Mouse (Mus musculus) forelimb bud, embryonic 11.5 days (tissue): ENCODE measurements around the gene Btbd8.

Source experiments
- DNase-seq: peaks from one replicate; pipeline ENCODE4 v3.0.0-alpha.2; 2012; ENCODE audit warnings: low read depth, low spot score

Gene Btbd8

DNA sequence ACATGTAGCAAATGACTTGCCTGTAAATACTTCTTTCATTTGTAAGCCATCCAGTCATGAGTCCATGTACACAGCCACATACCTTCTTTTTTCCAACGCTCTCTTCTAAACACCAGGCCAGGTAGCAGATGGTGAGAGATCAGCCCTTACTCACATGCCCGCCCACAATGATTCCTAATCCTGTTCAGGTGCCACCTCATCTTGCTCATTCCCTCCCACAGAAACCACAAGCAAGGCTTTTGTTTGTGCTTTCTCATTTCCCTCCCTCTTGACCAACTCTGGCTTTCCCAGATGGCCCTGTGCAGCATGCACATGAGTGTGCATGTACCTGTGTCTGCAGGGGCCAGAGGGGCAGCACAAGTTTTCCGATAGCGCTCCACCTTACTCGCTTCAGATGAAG, 12.5 kb downstream of the Btbd8 start:
- DNase-seq = no peak

DNA sequence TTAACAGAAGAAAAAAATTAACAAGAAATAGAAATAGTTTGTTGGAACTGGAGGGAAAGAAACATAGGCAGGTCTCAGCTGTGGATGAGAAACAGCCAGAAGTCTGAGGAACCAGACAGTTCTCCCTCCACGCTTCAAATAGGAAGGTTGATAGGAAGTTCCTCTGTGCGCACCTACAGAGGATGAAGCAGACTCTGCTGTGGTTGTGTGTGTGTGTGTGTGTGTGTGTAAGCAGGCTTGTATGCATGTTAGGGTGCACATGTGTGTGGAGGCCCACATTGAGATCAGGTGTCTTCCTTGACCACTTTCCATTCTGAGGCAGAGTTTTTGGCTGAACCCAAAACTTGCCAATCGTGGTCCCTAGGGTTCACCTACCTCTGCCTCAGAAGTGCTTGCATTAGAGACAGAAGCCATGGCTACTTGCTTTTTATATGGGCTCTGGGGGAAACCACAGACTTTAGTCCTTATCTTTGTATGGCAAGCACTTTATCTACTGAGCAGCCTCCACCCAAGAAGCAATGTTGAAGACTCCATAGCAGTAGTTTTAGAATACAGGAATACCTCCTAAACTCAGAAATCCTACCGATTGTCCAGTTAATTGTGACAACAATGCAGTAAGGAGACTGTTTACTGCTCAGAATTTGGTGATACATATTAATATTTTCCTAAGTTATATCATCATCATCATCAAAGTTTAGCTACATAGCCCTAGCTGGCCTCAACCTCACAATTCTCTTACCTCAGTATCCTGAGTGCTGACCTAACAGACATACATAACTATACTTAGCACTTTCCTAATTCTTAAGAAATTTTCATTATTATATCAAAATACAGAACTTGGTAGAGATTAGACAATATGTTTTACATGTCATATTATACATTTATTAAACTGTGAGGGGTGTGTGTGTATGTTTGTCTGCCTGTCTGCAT, 24.6 kb downstream of the Btbd8 start:
- DNase-seq = no peak

DNA sequence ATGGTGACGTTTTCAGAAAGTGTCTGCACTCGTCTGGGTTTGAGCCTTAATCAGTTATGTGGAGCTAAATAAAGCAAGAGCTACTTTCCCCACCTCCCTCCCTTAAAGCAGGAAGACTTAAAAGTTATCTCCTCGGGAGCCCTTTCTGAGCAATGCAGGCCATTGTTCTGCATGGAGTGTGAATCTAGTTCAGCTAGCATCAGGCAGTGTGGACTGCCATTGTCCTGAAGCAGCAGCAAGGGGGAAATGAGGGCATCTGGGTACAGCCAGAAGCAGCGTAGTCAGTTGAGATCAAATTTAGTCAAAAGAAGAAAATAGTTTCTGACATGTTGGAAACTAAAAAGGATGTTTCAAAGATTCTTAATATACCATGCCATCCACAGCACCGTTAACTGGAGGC, 28.7 kb downstream of the Btbd8 start:
- DNase-seq = no peak

DNA sequence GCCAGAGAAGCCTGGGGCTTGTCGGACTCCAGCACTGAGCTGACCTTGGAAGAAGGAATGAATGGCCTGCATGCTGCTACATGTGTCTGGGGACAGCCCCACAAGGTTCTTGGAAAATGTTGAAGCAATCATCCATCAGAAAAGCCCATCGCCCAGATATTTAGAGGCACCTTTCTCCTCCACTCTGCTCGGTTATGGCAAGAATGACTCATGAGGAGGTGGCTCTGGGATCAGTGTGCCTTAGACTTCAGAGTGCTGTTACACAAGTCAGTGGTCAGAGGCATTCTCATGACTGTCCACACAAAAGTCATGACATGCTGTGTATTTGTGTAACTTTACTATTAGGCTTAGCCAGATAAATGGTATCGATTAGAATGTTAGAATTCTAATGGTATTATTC, 29.3 kb downstream of the Btbd8 start:
- DNase-seq = no peak

DNA sequence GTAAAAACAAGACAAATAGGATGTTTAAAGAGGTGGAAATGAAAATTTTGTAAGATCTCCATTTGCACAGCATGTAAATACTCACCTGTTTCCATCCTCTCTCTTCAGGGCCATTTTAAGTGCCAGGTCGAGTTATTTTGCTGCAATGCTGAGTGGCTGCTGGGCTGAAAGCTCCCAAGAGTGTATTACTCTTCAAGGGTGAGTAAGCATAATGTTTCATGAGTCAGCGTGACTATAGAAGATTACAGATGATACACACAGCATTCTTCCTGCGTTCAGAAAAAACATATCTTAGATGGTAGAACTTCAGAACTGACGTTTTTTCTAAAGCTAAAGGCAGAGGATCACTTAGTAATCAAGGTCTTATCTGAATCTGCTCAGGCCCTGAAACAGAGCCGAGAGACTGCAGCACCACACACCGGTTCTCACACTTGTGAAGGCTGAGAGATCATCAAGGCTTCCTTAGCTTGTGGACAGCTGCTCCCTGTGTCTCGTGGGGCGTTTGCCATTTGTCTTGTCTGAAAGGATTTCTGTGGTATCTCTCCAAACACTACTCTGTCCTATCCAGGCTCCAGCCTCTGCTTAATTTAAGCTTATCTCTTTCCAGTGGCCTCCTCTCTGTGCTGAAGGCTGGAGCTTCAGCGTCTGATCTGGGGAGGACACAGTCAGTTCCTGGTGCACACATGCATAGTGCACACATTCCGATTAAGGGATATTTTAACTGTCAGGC, 33.0 kb downstream of the Btbd8 start:
- DNase-seq = no peak

DNA sequence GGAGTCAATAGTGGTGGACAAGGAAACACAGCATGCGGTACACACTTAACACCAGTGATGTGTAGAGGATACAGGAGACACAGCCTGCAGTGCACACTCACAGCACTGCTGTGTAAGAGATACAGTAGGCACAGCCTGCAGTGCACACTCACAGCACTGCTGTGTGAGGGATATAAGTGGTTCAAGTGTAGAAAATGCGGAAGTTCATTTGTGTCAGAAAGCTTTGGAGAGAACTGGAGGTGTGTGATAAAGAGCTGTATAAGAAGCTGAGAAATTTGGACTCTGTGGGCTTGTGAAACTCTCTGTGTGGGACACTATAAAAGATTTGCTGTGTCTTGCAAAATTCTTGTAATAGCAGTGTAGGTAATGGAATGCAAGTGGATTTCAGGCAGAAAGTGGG, 42.4 kb downstream of the Btbd8 start:
- no peak for DNase-seq

DNA sequence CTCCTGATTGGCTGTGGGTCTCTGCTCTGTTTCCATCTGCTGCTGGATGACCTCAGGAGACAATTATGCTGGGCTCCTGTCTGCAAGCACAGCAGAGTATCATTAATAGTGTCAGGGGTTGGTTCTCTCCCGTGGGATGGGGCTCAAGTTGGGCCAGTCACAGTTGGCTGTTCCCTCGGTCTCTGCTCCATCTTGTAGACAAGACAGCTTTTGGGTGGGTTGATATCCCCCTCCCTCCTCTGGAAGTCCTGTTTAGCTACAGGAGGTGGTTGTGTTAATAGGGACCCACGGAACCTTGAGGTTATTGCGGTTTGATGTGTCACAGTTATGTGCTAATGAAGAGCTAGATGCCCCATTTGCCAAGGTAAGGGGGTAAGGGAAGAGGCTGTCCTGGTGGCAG, 51.2 kb downstream of the Btbd8 start:
- DNase-seq = no peak

DNA sequence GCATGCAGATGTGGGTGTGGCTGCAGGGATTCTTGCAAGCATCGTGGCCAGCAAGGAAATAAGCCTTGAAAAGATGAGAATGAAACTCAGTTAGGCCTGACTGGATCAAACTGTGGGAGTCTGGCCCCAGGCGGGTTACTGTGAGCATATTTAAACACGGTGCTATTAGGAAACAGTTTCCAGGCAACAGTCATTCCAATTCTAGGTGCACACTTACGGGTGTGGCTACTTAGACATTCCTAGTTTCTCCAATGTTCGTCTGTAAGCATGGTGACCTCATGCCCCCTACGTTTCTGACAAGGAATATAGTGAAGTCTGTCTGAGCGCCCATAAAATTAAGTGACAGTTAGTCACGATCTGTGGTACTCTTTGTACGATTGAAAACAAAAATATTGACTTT, 53.2 kb downstream of the Btbd8 start:
- DNase-seq = no peak

DNA sequence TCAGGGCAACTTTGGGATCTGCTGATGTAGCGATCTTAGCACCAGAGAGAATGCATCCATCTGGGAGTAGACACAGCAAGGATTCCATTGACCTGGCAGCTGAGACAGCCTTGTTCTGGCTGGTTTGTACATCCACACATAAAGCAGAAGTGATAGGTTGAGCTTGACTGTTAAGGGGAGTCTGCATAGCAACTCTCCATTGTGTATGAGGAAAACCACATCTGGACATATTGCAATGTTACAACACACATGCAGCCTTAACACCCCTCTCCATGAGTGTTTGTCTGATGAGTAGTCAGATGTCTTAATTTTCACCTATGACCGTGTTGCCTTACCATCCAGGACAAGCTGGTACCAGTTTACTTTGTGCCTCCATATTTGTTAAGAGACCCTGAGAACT, 54.7 kb downstream of the Btbd8 start:
- no peak for DNase-seq

DNA sequence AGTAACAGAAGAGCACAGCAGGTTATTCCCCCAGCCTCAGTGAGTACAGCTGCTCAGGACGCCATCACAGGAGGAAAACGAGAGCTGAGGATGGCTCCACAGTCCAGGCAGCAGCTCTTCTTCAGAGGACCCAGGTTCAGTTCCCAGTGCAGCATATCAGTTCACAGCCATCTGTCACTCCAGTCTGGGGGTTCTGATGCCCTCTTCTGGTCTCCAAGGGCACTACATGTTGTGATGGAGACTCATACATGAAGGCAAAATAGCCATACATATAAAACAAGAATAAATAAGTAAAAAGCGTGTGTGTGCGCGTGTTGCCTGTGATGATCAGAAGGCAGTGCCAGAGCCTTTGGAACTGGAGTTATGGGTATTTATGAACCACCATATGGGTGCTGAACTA, 57.0 kb downstream of the Btbd8 start:
- DNase-seq = no peak

DNA sequence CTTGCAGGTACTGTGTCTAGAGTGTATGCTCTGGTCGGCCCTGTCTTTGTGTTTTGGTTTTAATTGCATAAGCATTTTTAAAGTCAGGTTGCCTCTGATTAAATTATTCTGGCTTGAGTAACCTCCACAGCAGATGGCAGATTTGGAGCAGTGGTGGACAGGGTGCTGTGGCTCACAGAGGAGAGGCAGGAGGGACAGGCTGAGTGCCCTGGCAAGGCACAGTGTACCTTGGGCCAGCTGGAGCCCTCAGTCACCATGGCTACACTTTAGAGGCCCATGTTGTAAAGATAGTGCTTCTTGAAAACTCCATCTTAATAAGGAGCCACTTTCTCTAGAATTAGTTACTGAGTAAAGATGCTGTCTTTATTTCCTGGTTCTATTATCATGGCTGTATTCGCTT, 58.2 kb downstream of the Btbd8 start:
- DNase-seq = no peak

DNA sequence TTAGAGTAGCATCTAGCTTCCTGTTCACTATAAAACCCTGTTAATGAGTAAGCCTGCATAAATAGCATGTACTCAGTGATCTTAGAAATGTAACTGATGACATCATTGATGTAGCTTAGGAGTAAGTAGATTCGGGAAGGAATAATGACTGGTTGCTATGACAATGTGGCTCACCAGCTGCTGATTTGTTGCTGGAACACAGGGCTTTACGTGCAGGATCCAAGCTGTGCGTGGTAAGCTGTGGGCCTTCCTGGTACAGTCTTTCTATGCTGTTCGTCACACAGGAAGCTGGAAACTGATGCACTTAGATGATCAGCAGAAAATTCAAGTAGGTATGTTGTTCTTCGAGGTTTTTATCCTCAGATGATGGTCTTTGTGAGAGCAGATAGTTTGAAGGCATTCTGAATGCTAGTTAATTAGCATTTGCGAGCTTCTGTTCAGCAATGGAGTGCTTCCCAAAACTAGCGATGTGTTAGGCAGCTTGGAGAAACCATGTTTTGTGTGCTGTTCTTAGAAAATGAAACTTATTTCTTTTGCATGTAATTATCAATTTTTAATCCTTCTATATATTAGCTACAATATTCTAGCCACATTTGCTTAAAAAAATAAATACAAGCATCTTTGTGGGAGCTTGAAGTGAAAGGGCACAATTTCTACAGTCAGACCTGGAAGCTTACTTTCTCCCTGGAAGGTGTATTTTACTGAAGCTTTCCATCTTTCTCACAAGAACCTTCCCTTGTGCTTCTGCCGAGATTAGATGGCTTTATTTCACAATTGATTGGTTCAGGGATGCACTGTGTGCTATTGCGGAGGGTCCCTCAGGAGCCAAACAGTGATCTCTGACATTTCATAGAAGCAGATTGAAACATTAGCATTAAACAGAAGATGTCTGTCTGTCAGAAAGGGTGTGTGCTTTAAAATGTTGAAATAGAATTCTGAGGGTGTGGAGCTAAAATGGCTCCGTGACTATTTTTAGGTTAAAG, 60.0 kb downstream of the Btbd8 start:
- DNase-seq = peak; percentile 26

DNA sequence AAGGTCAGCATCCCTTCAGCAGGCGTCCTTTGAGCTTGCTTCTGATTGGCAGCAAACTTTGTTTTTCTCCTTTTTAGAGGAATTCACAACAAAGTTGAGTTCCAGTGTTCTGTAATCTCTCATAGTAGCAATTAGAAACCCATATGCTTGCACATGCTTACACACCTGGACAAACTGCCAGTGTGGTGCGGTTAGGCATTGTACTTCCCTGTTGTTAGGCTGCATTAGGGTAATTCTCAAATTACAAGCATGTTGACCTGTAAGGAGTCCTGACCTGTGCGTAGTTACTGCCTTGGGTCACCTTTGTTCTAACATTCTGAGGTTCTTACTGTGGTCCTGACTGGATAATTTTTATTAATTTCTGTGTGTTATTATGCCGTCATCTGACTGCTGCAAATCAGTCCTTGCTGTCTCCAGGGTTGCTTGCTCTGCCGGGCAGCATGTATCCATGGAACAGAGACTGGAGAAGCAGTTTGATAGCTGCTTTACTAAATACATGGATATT, 61.1 kb downstream of the Btbd8 start:
- no peak for DNase-seq

DNA sequence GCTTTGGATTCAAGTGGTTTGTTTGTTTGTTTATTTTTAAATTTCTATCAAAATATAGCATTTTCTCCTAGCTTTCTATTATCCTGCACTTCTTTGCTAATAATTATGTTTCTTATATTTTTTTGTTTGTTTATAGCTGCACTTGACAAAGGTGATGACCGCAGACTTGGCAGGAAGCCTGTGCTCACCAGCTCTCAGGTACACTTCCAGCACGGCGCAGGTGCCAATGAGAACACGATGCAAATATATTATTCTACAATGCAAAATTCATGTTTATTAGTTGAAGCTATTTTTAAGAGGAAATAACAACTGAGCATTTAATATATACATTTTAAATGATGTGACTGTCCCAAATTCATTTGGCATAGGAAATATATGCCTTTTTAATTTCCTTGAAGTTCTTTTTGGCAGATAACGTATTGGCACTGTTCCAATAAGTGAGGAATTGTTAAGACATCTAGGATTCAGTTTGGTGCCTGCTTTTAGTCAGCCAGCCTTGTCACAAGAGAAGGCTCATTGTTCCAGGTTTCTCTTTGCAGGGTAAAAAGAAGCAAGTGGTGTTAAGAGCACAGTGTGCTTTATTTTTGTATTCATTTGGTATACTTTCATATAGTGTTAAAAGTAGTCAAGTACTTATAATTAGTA, 62.2 kb downstream of the Btbd8 start:
- DNase-seq = no peak

DNA sequence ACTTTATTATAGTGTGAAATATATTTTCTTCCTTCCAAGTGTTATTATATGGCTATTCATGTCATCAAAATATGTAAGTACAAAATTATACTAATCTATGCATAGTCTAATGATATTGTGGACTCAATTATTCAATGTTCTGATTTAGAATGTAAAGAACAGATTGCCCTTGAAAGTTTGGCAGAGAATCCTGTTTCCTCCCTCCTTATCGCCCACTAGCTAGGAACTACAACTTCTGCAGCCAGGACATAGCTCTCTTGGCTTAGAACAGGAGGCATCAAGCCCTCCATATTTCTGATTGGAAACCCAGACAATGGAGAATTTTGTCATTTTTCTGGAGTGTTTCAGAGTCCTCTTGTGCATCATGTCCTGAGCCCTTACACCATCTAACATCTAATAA, 62.9 kb downstream of the Btbd8 start:
- DNase-seq = no peak

DNA sequence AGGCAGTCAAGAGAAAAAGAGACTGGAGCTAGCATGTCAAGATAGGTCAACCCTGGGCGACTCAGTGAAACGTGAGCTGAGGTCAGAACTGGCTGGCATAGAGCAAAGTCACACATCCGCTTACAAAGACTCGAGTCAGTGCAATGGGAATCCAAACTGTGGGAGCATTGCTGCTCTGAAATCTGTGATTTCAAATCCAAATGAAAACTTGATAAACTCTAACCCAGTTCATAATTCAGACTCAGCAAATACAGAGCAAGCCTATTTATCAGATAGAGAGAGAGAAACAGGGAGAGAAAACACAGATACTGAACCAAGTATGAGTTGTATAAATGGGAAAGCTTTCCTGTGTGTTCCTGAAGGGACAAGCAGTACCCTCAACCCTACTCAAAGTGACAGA, 69.5 kb downstream of the Btbd8 start, which contains the start of gene Gm42669:
Gene Gm42669, plus strand, starts transcription at position 301 of the 400 bp plus-strand sequence.
- DNase-seq = no peak

DNA sequence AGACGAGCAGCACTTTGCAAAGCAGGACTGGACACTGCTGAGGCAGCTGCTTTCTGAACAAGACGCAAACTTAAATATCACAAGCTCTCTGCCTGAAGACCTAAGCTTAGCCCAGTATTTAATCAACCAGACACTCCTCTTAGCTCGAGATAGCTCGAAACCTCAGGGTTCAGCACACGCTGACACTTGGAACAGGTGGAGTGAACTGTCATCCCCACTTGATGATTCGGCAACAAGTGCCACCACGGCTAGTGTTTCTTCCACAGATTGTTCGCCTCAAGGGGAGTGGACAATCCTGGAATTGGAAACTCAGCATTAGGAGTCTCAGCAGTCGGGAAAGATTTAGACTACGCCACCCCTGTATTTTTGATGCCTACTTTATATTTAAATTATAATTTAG, 72.7 kb downstream of the Btbd8 start:
- no peak for DNase-seq

DNA sequence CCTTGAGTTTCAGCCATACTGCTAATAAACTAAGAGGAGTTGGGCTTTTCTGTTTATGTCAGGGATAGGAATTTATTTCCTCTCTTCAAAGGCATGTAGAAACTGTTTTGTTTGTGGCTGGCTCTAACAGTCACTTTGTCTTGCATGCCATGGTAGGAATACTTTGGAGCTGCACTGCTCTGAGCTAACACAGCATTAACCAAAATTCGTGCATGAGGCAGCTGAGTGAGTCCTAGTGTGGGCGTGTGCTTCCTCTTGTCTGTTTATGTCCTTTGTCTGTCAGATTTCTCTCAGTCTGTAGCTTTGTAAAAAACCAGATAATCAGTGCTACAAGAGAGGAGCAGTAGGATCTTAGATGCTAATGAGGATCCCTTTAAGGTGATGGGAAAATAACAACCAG, 73.5 kb downstream of the Btbd8 start:
- no peak for DNase-seq

DNA sequence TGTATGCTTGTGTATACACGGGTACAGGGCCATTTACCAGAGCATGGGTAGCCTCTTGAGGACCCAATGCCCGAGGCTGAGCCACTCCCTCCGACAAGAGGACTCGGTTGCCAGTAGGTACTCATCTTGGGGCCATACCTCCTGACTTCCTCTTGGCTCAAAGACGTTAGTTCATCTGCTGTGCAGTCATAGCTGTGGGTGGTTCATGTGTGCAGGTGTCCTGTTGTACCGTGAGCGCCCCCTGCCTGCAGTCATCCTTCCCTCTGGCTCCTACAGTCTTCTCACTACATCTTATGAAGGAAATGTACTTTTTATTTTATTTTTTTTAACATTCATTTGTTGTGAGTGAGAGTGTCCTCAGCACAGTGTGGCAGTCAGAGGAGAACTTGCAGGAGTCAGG, 75.8 kb downstream of the Btbd8 start:
- DNase-seq = peak; percentile 42

DNA sequence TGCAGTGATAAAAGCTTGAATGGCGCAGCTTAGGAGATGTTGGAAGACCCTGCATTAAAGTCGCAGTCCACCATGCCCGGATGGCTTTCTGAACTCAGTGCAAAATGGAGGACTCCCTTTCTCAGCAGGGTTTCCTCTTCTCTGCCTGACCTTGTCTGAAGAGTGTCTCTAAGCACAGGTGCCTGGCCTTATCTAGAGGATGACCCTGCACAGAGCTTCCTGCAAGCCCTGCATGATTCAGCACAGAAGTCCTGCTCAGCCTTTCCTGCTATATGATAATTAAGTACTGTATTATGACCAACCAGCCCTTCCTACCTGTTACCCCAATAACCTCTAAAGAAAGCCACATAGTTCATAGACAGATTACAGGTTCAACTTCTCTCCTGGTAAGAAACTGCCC, 77.7 kb downstream of the Btbd8 start:
- DNase-seq = no peak

DNA sequence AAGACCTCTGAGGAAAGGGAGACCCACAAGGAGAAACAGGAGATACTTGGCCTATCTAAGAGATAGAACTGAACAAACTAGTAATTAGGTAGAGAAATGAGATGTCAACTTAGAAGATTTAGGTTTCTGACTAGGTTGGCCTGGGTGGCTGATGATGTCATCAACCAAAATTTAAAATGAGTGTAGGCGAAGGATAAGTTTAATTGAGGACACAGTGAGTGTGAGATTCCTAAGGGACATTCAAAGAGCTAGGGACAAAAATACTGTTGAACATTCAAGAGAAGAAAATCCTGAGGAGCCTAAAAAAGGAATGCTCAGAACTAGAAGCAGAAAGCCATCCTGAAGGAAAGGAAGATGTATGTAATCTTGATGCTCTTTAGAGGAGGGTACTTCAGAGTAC, 78.3 kb downstream of the Btbd8 start:
- DNase-seq = no peak
